Mouse (Mus musculus) embryonic fibroblast, embryonic 13.5 days (primary cell): ENCODE measurements around the gene Hpse2. TPM values are rescaled to one million over a fixed set of nuclear protein-coding genes. Genes with fewer than 3 reads are reported as not detected.
A peak's percentile ranks its signal among the peaks of the same experiment; 100 is the strongest.

Source experiments
- H3K27ac ChIP-seq: 2 replicates; pipeline ENCODE4 v1.5.1; 2012; ENCODE audit warnings: low read length, control low read depth, inconsistent platforms; ENCODE audit not compliant: insufficient read depth
- H3K4me1 ChIP-seq: 2 replicates; pipeline ENCODE4 v1.6.1; 2011; ENCODE audit warnings: low read length; ENCODE audit not compliant: control insufficient read depth, insufficient read depth
- H3K4me3 ChIP-seq: 2 replicates; pipeline ENCODE4 v1.5.1; 2011; ENCODE audit warnings: mild to moderate bottlenecking, control low read depth, low read length; ENCODE audit not compliant: insufficient read depth
- CTCF ChIP-seq: IDR thresholded peaks from 2 replicates; pipeline ENCODE4 v1.5.1; 2011; ENCODE audit warnings: mild to moderate bottlenecking, control low read depth, low read length, moderate library complexity, borderline replicate concordance; ENCODE audit not compliant: insufficient read depth
- POLR2A ChIP-seq: IDR thresholded peaks from 2 replicates; pipeline ENCODE4 v1.6.1; 2011; ENCODE audit warnings: low read depth, mild to moderate bottlenecking, control low read depth, low read length, moderate library complexity
- polyA plus RNA-seq: library from polyadenylated mRNA; stranded (reverse); fragments of >200 nt; gene quantifications from 2 replicates; pipeline ENCODE4 v1.2.4, GENCODE M21; 2011; ENCODE audit warnings: low read depth; ENCODE audit not compliant: missing spikeins, insufficient read length

Hpse2 gene
- polyA plus RNA-seq, result 0.18 and 1.6 TPM in 2 replicates

- Histone ChIP-seq H3K27ac (no peak within 1 kb of the TSS), H3K4me3 (peak within 1 kb of the TSS; percentile 20), H3K4me1 (no peaks in the 10 kb centered on the region; the same call in 1 of the 2 replicates)
- no peak for TF ChIP-seq POLR2A
- TF ChIP-seq CTCF, result no peak
Observed at GRCm38 (mm10) chr19:43388017-43388904, at the start of gene Hpse2. Hpse2 (minus strand) TSS chr19:43388355.

GRCm38 (mm10) chr19:43427446-43428224, 39.5 kb upstream of the Hpse2 start:
- H3K27ac ChIP-seq, result no peak overlapping the region
- no peak overlapping the region for H3K4me3 ChIP-seq
- no peaks in the 10 kb centered on the region for H3K4me1 ChIP-seq
- TF ChIP-seq POLR2A (no peak), CTCF (no peak)

GRCm38 (mm10) chr19:43424082-43424481, 35.9 kb upstream of the Hpse2 start:
- no peak overlapping the region for H3K27ac ChIP-seq
- H3K4me1 ChIP-seq, result no peaks in the 10 kb centered on the region
- H3K4me3 ChIP-seq, result no peak overlapping the region
- TF ChIP-seq CTCF (no peak), POLR2A (no peak)

GRCm38 (mm10) chr19:43420506-43420905, 32.4 kb upstream of the Hpse2 start:
- Histone ChIP-seq H3K27ac (no peak overlapping the region), H3K4me3 (no peak overlapping the region), H3K4me1 (no peaks in the 10 kb centered on the region)
- TF ChIP-seq CTCF (no peak), POLR2A (no peak)

GRCm38 (mm10) chr19:43415565-43415964, 27.4 kb upstream of the Hpse2 start:
- H3K27ac ChIP-seq, result no peak overlapping the region
- H3K4me3 ChIP-seq, result no peak overlapping the region
- no peaks in the 10 kb centered on the region for H3K4me1 ChIP-seq
- TF ChIP-seq CTCF (no peak), POLR2A (no peak)

- Histone ChIP-seq H3K27ac (no peak overlapping the region), H3K4me1 (no peaks in the 10 kb centered on the region), H3K4me3 (no peak overlapping the region)
- TF ChIP-seq CTCF (no peak), POLR2A (no peak)
Observed at GRCm38 (mm10) chr19:43407181-43407580, 19.0 kb upstream of the Hpse2 start.

- H3K27ac ChIP-seq, result no peak overlapping the region
- TF ChIP-seq POLR2A, result no peak
- no peak for TF ChIP-seq CTCF
- H3K4me1 ChIP-seq, result no peaks in the 10 kb centered on the region
- H3K4me3 ChIP-seq, result no peak overlapping the region
Observed at GRCm38 (mm10) chr19:43396327-43396726, 8.2 kb upstream of the Hpse2 start.

GRCm38 (mm10) chr19:43387071-43387770, 934 bp downstream of the Hpse2 start:
- H3K27ac ChIP-seq, result no peak overlapping the region
- H3K4me1 ChIP-seq, result no peaks in the 10 kb centered on the region; the same call in 1 of the 2 replicates
- TF ChIP-seq POLR2A (no peak), CTCF (no peak)
- no peak overlapping the region for H3K4me3 ChIP-seq
